Mouse (Mus musculus) frontal cortex, postnatal 25 days (tissue): ENCODE data around the gene Hspa4.

Experiments used
- DNase-seq, 2 experiments: peaks; one replicate each; pipeline ENCODE4 v3.0.0; 2022; ENCODE audit warnings: low spot score in 2 of 2

Hspa4 gene

GRCm38 (mm10) chr11:53252186-53253119, 47.8 kb downstream of the Hspa4 start:
- no peak for DNase-seq

DNA sequence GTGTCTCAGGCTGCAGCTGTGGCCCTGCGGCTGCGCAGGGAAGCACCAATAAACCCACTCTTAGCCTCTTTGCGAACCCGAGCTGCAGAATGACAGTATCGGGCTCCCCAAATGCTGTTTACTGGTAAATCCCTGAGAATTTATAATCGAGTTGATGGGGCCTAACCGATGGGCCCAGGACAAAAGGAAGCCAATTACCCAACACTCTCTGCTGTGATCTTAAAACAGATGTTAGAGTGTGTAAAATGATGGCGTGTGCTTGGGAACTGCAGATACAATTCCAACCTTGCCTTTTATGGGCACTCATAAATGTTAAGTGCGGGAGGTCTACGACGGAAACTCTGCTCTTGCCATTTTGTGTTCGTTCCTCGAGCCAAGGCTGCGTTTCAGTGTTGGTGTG, 49.5 kb downstream of the Hspa4 start:
- no peak for DNase-seq

- no peak for DNase-seq
Measured at GRCm38 (mm10) chr11:53249686-53250085, 50.6 kb downstream of the Hspa4 start.

DNA sequence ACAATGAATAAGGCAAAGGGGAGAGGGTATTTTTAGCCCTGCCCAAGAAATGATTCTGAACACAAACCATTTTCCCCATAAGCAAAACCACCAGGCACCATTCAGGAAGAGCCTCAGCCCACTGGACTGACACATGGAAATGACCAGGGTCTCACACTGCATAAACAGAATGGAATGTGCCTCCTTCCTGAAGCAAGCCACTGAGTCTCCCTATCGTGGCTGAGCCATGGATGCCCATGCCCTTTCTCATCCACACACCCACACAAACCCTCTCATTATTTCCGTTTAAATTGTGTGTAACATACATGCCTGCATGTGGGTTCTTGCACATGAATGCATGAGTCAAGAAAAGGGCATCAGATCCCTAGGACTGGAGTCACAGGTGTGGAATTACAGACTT, 54.7 kb downstream of the Hspa4 start:
- DNase-seq, result no peak

GRCm38 (mm10) chr11:53243199-53243598, 57.1 kb downstream of the Hspa4 start:
- no peak for DNase-seq

- no peak for DNase-seq
Measured at GRCm38 (mm10) chr11:53233590-53233989, 66.7 kb downstream of the Hspa4 start.

- DNase-seq, result no peak
Measured at GRCm38 (mm10) chr11:53231836-53232235, 68.4 kb downstream of the Hspa4 start.

- DNase-seq, result peak; percentile 12 to 24
Measured at GRCm38 (mm10) chr11:53229011-53229410, 71.2 kb downstream of the Hspa4 start.

DNA sequence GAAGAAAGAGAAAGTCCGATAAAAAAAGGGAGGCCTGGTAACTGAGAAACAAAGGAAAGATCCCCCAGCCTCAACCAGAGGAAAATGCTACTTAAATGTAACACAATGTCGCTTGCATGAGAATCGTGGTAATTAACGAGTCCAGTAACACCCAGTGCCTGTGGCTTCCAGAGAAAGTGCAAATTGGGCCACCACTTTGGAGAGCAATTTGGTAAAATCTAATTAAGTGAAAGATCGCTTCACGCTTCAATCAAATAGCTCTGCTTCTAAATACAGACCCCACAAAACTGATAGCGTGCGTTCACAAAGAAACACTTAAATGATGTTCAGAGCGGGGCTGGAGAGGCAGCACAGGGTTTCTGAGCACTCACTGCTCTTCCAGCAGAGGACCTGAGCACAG, 89.4 kb downstream of the Hspa4 start:
- no peak for DNase-seq
